Mouse (Mus musculus): ENCODE data around the gene Mybph.

The Mybph gene

GRCm38 (mm10) chr1:134188217-134188616 is 5.0 kb upstream of the Mybph start:
- DNase-seq (ENCODE audit: low spot score): no peak

- DNase-seq (ENCODE audit: low spot score): no peak
Observed at GRCm38 (mm10) chr1:134188989-134189729, 4.1 kb upstream of the Mybph start.

- DNase-seq (ENCODE audit: low spot score): no peak
Observed at GRCm38 (mm10) chr1:134191192-134191591, 2.1 kb upstream of the Mybph start.

- no peak for DNase-seq (ENCODE audit: low spot score)
Observed at GRCm38 (mm10) chr1:134192024-134192423, 1.2 kb upstream of the Mybph start.

- no peak for DNase-seq (ENCODE audit: low spot score)
Observed at GRCm38 (mm10) chr1:134193674-134194197, 488 bp downstream of the Mybph start.

- DNase-seq (ENCODE audit: low spot score): no peak
Observed at GRCm38 (mm10) chr1:134194298-134195022, 1.2 kb downstream of the Mybph start.

- no peak for DNase-seq (ENCODE audit: low spot score)
Observed at GRCm38 (mm10) chr1:134195117-134195516, 1.9 kb downstream of the Mybph start.

- DNase-seq (ENCODE audit: low spot score): no peak
Observed at GRCm38 (mm10) chr1:134195571-134195970, 2.3 kb downstream of the Mybph start.

- no peak for DNase-seq (ENCODE audit: low spot score)
Observed at GRCm38 (mm10) chr1:134195979-134196378, 2.7 kb downstream of the Mybph start.

- peak; percentile 78 for DNase-seq (ENCODE audit: low spot score)
Observed at GRCm38 (mm10) chr1:134196386-134196785, 3.1 kb downstream of the Mybph start.

GRCm38 (mm10) chr1:134197325-134197982 is 4.2 kb downstream of the Mybph start:
- no peak for DNase-seq (ENCODE audit: low spot score)

GRCm38 (mm10) chr1:134198197-134198995 is 5.1 kb downstream of the Mybph start:
- no peak for DNase-seq (ENCODE audit: low spot score)

- DNase-seq (ENCODE audit: low spot score): no peak
Observed at GRCm38 (mm10) chr1:134200481-134200880, 7.2 kb downstream of the Mybph start.

GRCm38 (mm10) chr1:134200998-134201686 is 7.9 kb downstream of the Mybph start:
- DNase-seq (ENCODE audit: low spot score): no peak

- no peak for DNase-seq (ENCODE audit: low spot score)
Observed at GRCm38 (mm10) chr1:134201751-134202420, 8.6 kb downstream of the Mybph start.

GRCm38 (mm10) chr1:134204230-134204629 is 11.0 kb downstream of the Mybph start:
- no peak for DNase-seq (ENCODE audit: low spot score)

- no peak for DNase-seq (ENCODE audit: low spot score)
Observed at GRCm38 (mm10) chr1:134205296-134206018, 12.2 kb downstream of the Mybph start.

- no peak for DNase-seq (ENCODE audit: low spot score)
Observed at GRCm38 (mm10) chr1:134206085-134206484, 12.8 kb downstream of the Mybph start.

- no peak for DNase-seq (ENCODE audit: low spot score)
Observed at GRCm38 (mm10) chr1:134210179-134210755, 17.0 kb downstream of the Mybph start.

- DNase-seq (ENCODE audit: low spot score): no peak
Observed at GRCm38 (mm10) chr1:134211043-134211442, 17.8 kb downstream of the Mybph start.
